14 mouse cellular contexts compared by ENCODE assay signal in the genomic region with DNA sequence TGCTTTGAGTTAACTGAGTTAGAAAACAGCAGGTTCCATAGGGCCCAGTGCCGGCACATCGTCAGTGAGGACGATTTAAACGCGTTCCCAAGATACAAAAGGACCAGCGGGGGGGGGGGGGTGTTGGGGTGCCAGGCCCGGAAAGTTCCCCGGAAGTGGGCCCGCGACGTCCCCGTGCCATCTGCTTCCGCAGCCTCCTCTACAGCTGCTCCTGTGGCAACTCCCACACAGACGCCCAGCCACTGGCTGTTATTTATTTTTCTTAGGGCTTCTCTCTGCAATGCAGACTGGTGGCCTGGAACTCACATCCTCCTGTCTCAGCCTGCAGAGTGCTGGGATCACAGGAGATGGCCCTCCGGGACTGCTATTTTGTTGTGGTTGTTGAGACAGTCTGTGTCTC. TPM values are rescaled to one million over a fixed set of nuclear protein-coding genes. Genes with fewer than 3 reads are reported as not detected.
DNase-seq lines count a peak whose midpoint lies in the region; ATAC-seq lines count a peak whose summit lies in the region.
"Had no signal": no experiment of that assay in that cellular context is flagged by ENCODE, and none has a peak within 500 bp of the region (broad histone marks: within the 10 kb centered on the region; RNA-seq: fewer than 3 reads in every experiment).

No protein-coding gene starts in this region.

- no peak overlapping the region for H3K27ac ChIP-seq in hindbrain, embryonic 11.5 days (ENCODE audit: low read depth, low read length)
- H3K27ac ChIP-seq: hindbrain, embryonic 10.5 days; midbrain, embryonic 12.5 days; neural tube, embryonic 13.5 days had no signal

- peaks cover 86% of the 10 kb centered on the region for H3K4me1 ChIP-seq in megakaryocyte, embryonic 14.5 days
- peaks cover 9% of the 10 kb centered on the region for H3K4me1 ChIP-seq in hindbrain, embryonic 11.5 days (replicated peaks; ENCODE audit: control insufficient read depth, insufficient read depth, low read length)

- no peak overlapping the region for H3K4me2 ChIP-seq in hindbrain, embryonic 11.5 days (replicated peaks; ENCODE audit: low read depth, low read length)
- H3K4me2 ChIP-seq: midbrain, embryonic 12.5 days; neural tube, embryonic 13.5 days had no signal

- WGBS in hindbrain, embryonic 11.5 days = 36% methylated on average over 14 of the region's 15 CpGs

- DNase-seq in layer of hippocampus, adult 18-20 months (ENCODE audit: low spot score in 2 of 2) = peak; percentile 88 to 94
- DNase-seq in naive thymus-derived CD4-positive, alpha-beta T cell, adult 2 months (ENCODE audit: low read depth) = peak; percentile 75
- peak; percentile 77 for DNase-seq in thymus, postnatal 4 days
- no peak for DNase-seq in adrenal gland, adult 18-20 months (ENCODE audit: low spot score in 2 of 2)
- no peak for DNase-seq in hindbrain, embryonic 11.5 days (ENCODE audit: low spot score)
- DNase-seq: kidney, adult 8-10 months; lung, adult 18-20 months had no signal

- H3K9ac ChIP-seq in hindbrain, embryonic 11.5 days (ENCODE audit: low read depth, low read length) = no peak overlapping the region
- H3K9ac ChIP-seq: midbrain, embryonic 12.5 days; neural tube, embryonic 13.5 days had no signal

- H3K4me3 ChIP-seq in megakaryocyte, embryonic 14.5 days (replicated peaks) = peak overlapping the region; percentile 89
- no peak overlapping the region for H3K4me3 ChIP-seq in hindbrain, embryonic 11.5 days (ENCODE audit: low read depth, low read length)
- H3K4me3 ChIP-seq: hindbrain, embryonic 10.5 days; midbrain, embryonic 12.5 days; neural tube, embryonic 13.5 days had no signal

- peaks cover 60% of the 10 kb centered on the region for H3K36me3 ChIP-seq in megakaryocyte, embryonic 14.5 days (replicated peaks; ENCODE audit: low read length)
- no peaks in the 10 kb centered on the region for H3K36me3 ChIP-seq in hindbrain, embryonic 11.5 days (ENCODE audit: control insufficient read depth, insufficient read depth, low read length)
- H3K36me3 ChIP-seq: hindbrain, embryonic 10.5 days; midbrain, embryonic 12.5 days; neural tube, embryonic 13.5 days had no signal

- no peak for ATAC-seq in megakaryocyte, adult 5-6 weeks (ENCODE audit: poor library complexity, severe bottlenecking)
- no peak for ATAC-seq in hindbrain, embryonic 11.5 days (ENCODE audit: low FRiP score)

- no peaks in the 10 kb centered on the region for H3K9me3 ChIP-seq in megakaryocyte, embryonic 14.5 days
- no peaks in the 10 kb centered on the region for H3K9me3 ChIP-seq in hindbrain, embryonic 11.5 days (ENCODE audit: control insufficient read depth, low read length)
- H3K9me3 ChIP-seq: G1E; hindbrain, embryonic 10.5 days; midbrain, embryonic 12.5 days; neural tube, embryonic 13.5 days had no signal

- H3K27me3 ChIP-seq in megakaryocyte, embryonic 14.5 days (replicated peaks) = no peaks in the 10 kb centered on the region
- H3K27me3 ChIP-seq in hindbrain, embryonic 11.5 days (ENCODE audit: control insufficient read depth, insufficient read depth, low read length) = peaks cover 54% of the 10 kb centered on the region

RNA-seq across cellular contexts. Expression of a gene that starts 3.7 kb away (rescaled TPM):
- 370 and 778 TPM in 2 replicates for polyA plus RNA-seq in megakaryocyte, embryonic 14.5 days (2012; ENCODE audit: insufficient read depth, low replicate concordance)
- 56.2 and 65.4 TPM in 2 replicates for total RNA-seq in megakaryocyte, adult 5-6 weeks (2015)
- total RNA-seq in megakaryocyte, adult 5-6 weeks (2017) = 14.4 and 24.6 TPM in 2 replicates
- 100 to 1,000 TPM; 439 to 476 TPM for total RNA-seq in layer of hippocampus, adult 18-20 months (2021)
- 10 to 100 TPM; 15.6 to 16.7 TPM for total RNA-seq in adrenal gland, adult 18-20 months (2021)
- polyA plus RNA-seq in hindbrain, embryonic 11.5 days (2014; fragmentation: Nextera tagmentation; extraction: Ambion mirVana) = 11.2 and 12.3 TPM in 2 replicates

RNA-seq across cellular contexts. Expression of a gene that starts 7.1 kb away (rescaled TPM):
- 10.8 and 11.1 TPM in 2 replicates for polyA plus RNA-seq in megakaryocyte, embryonic 14.5 days (2012; ENCODE audit: insufficient read depth, low replicate concordance)
- total RNA-seq in megakaryocyte, adult 5-6 weeks (2015) = 0.80 and 1.5 TPM in 2 replicates
- total RNA-seq in megakaryocyte, adult 5-6 weeks (2017) = 0.07 and 1.7 TPM in 2 replicates
- 1 to 10 TPM in 1 of 2 experiments, under 1 TPM in 1; 0.97 to 1.7 TPM for total RNA-seq in layer of hippocampus, adult 18-20 months (2021)
- under 1 TPM; 0.66 to 0.77 TPM for total RNA-seq in adrenal gland, adult 18-20 months (2021)
- 0.08 TPM in 1 of 2 replicates, not detected in the other for polyA plus RNA-seq in hindbrain, embryonic 11.5 days (2014; fragmentation: Nextera tagmentation; extraction: Ambion mirVana)
- polyA plus RNA-seq: forebrain, embryonic 11.5 days; hindbrain, embryonic 10.5 days; neural tube, embryonic 13.5 days had no signal

RNA-seq across cellular contexts. Expression of a gene that starts 24.6 kb away (rescaled TPM):
- polyA plus RNA-seq in megakaryocyte, embryonic 14.5 days (2012; ENCODE audit: insufficient read depth, low replicate concordance) = 51.5 and 59.4 TPM in 2 replicates
- 4.6 and 5.0 TPM in 2 replicates for total RNA-seq in megakaryocyte, adult 5-6 weeks (2015)
- 14.7 and 14.9 TPM in 2 replicates for total RNA-seq in megakaryocyte, adult 5-6 weeks (2017)
- 100 to 1,000 TPM; 158 to 162 TPM for total RNA-seq in layer of hippocampus, adult 18-20 months (2021)
- total RNA-seq in adrenal gland, adult 18-20 months (2021) = 10 to 100 TPM; 30.5 to 36.5 TPM
- polyA plus RNA-seq in hindbrain, embryonic 11.5 days (2014; fragmentation: Nextera tagmentation; extraction: Ambion mirVana) = 31.5 and 36.5 TPM in 2 replicates

RNA-seq across cellular contexts. Expression of a gene that starts 38.4 kb away (rescaled TPM):
- polyA plus RNA-seq in megakaryocyte, embryonic 14.5 days (2012; ENCODE audit: insufficient read depth, low replicate concordance) = 30.6 and 35.6 TPM in 2 replicates
- total RNA-seq in megakaryocyte, adult 5-6 weeks (2015) = 9.0 and 11.0 TPM in 2 replicates
- 10.5 and 11.1 TPM in 2 replicates for total RNA-seq in megakaryocyte, adult 5-6 weeks (2017)
- total RNA-seq in layer of hippocampus, adult 18-20 months (2021) = 10 to 100 TPM; 15.9 to 27.3 TPM
- total RNA-seq in adrenal gland, adult 18-20 months (2021) = 1 to 10 TPM; 8.3 to 8.7 TPM
- 9.9 and 10.3 TPM in 2 replicates for polyA plus RNA-seq in hindbrain, embryonic 11.5 days (2014; fragmentation: Nextera tagmentation; extraction: Ambion mirVana)

RNA-seq across cellular contexts. Expression of a gene that starts 40.4 kb away (rescaled TPM):
- 99.7 and 186 TPM in 2 replicates for polyA plus RNA-seq in megakaryocyte, embryonic 14.5 days (2012; ENCODE audit: insufficient read depth, low replicate concordance)
- total RNA-seq in megakaryocyte, adult 5-6 weeks (2015) = 34.4 and 44.7 TPM in 2 replicates
- 8.4 and 15.9 TPM in 2 replicates for total RNA-seq in megakaryocyte, adult 5-6 weeks (2017)
- 10 to 100 TPM; 34.5 to 41.1 TPM for total RNA-seq in layer of hippocampus, adult 18-20 months (2021)
- 100 to 1,000 TPM in 1 of 2 experiments, 10 to 100 TPM in 1; 94.9 to 120 TPM for total RNA-seq in adrenal gland, adult 18-20 months (2021)
- polyA plus RNA-seq in hindbrain, embryonic 11.5 days (2014; fragmentation: Nextera tagmentation; extraction: Ambion mirVana) = 38.7 and 40.6 TPM in 2 replicates

Comparison
In these comparisons a context has a peak if more than half of its experiments do, and no peak if none do; other contexts are left out.
1. DNase-seq: peak in layer of hippocampus, adult 18-20 months (2 of 2), naive thymus-derived CD4-positive, alpha-beta T cell, adult 2 months (single experiment) and thymus, postnatal 4 days (single experiment); none in adrenal gland, adult 18-20 months (0 of 2) and hindbrain, embryonic 11.5 days (single experiment).
2. RNA of a gene that starts 3.7 kb away (total RNA-seq): 439 to 476 TPM in layer of hippocampus, adult 18-20 months; 14.4 to 65.4 TPM in megakaryocyte, adult 5-6 weeks and 15.6 to 16.7 TPM in adrenal gland, adult 18-20 months; every median in the first group is over 4 times any median in the second.
3. RNA of a gene that starts 24.6 kb away (total RNA-seq): 158 to 162 TPM in layer of hippocampus, adult 18-20 months; 30.5 to 36.5 TPM in adrenal gland, adult 18-20 months and 4.6 to 14.9 TPM in megakaryocyte, adult 5-6 weeks; every median in the first group is over 4 times any median in the second.